Mouse (Mus musculus) bone marrow, adult 2 months (tissue): ENCODE measurements around the gene Dmgdh.

Source experiments
- CTCF ChIP-seq: fragments of 200-500 bp; IDR thresholded peaks from 2 replicates; pipeline ENCODE4 v1.5.1; 2011; ENCODE audit warnings: low read length, control low read depth; ENCODE audit not compliant: control insufficient read depth, insufficient read depth
- POLR2A ChIP-seq: fragments of 200-500 bp; IDR thresholded peaks from 2 replicates; pipeline ENCODE4 v1.6.1; 2011; ENCODE audit warnings: low read depth, mild to moderate bottlenecking, control low read depth, low read length, borderline replicate concordance; ENCODE audit not compliant: control insufficient read depth

- TF ChIP-seq POLR2A (no peak), CTCF (no peak)
Measured at GRCm38 (mm10) chr13:93636561-93636960, 37.7 kb upstream of the Dmgdh start.
